Mouse (Mus musculus) thymus, postnatal 10 days (tissue): ENCODE measurements around the gene Cct6b.
"Not testable (repeated sequence)": the region's sequence is repeated elsewhere in the genome, so short reads cannot be mapped to it uniquely, and the experiment has no call there.

ENCODE experiments used
- DNase-seq, 2 experiments: peaks; one replicate each; pipeline ENCODE4 v3.0.0; 2021; ENCODE audit warnings: low spot score in 2 of 2

Cct6b gene

GRCm38 (mm10) chr11:82705082-82705481, 59.0 kb downstream of the Cct6b start:
- DNase-seq = no peak

- no peak for DNase-seq
Measured at GRCm38 (mm10) chr11:82699865-82700410, 64.2 kb downstream of the Cct6b start.

GRCm38 (mm10) chr11:82695930-82696329, 68.2 kb downstream of the Cct6b start:
- no peak for DNase-seq

GRCm38 (mm10) chr11:82694947-82695346, 69.2 kb downstream of the Cct6b start:
- not testable (repeated sequence) for DNase-seq

- no peak for DNase-seq
Measured at GRCm38 (mm10) chr11:82692668-82693067, 71.5 kb downstream of the Cct6b start.

- no peak for DNase-seq
Measured at GRCm38 (mm10) chr11:82690476-82690875, 73.6 kb downstream of the Cct6b start.

GRCm38 (mm10) chr11:82687668-82688067, 76.5 kb downstream of the Cct6b start:
- no peak for DNase-seq

- DNase-seq = no peak
Measured at GRCm38 (mm10) chr11:82684676-82685075, 79.4 kb downstream of the Cct6b start.

- peak in 1 of 2 experiments; percentile 17 for DNase-seq
Measured at GRCm38 (mm10) chr11:82683765-82684505, 80.2 kb downstream of the Cct6b start.

- DNase-seq = no peak
Measured at GRCm38 (mm10) chr11:82678561-82678960, 85.6 kb downstream of the Cct6b start.
